Mouse (Mus musculus) adipose tissue, adult 10 weeks (tissue): ENCODE data around the gene Pramel5. TPM values are rescaled to one million over a fixed set of nuclear protein-coding genes. Genes with fewer than 3 reads are reported as not detected.

Source experiments
- polyA plus RNA-seq: library from polyadenylated mRNA; stranded (reverse); fragments of 350-450 nt; fragmentation: Illumina TruSeq; extraction: RNeasy Lipid Tissue Mini Kit (QIAGEN cat#74804); gene quantifications from one replicate; pipeline ENCODE4 v1.2.3, GENCODE M21; 2014; ENCODE audit warnings: low read depth, low replicate concordance

The Pramel5 gene
- not detected for polyA plus RNA-seq

DNA sequence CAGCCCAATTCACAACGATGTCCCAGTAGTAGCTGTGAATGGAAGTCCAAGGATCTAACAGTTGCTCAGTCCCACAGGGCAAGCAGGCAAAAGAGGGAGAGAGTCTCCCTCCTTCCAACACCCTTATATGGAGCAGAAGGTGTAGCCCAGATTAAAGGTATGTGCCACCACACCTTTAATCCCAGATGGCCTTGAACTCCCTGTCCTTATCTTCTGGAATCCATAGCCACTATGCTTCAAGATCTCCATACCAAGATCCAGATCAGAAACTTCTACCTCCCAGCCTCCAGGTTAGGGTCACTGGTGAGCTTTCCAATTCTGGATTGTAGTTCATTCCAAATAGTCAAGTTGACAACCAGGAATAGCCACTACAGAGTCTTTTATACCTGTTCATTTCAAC, at the start of gene Pramel5:
TSS of gene Pramel5 (minus strand) at position 101 of the 400 bp plus-strand sequence.

GRCm38 (mm10) chr4:144329949-144330348, 49.7 kb upstream of the Pramel5 start, which contains the start of gene Gm13128:
TSS of gene Gm13128 (plus strand) at chr4:144330249.

Other genes with a start within 250 kb of the Pramel5 start
- not detected for gene Pramel4, start 221.4 kb downstream of the Pramel5 start, polyA plus RNA-seq
- gene Gm13102, start 174.0 kb downstream of the Pramel5 start, polyA plus RNA-seq, result not detected
- not detected for gene Oog3, start 117.8 kb downstream of the Pramel5 start, polyA plus RNA-seq
- not detected for gene Oog2, start 89.8 kb downstream of the Pramel5 start, polyA plus RNA-seq
- gene C87977, start 67.2 kb downstream of the Pramel5 start, polyA plus RNA-seq, result not detected
- not detected for gene Gm13128, start 49.8 kb upstream of the Pramel5 start, polyA plus RNA-seq
- gene Gm13119, start 77.5 kb upstream of the Pramel5 start, polyA plus RNA-seq, result not detected
- gene Pramef20, start 97.4 kb upstream of the Pramel5 start, polyA plus RNA-seq, result not detected
- gene Pramef12, start 128.0 kb upstream of the Pramel5 start, polyA plus RNA-seq, result 7.7 TPM
- 1.5 TPM for gene 1700012P22Rik, start 158.3 kb upstream of the Pramel5 start, polyA plus RNA-seq
- not detected for gene Gm9944, start 172.8 kb upstream of the Pramel5 start, polyA plus RNA-seq
- gene Aadacl3, start 183.3 kb upstream of the Pramel5 start, polyA plus RNA-seq, result not detected
- gene 9430007A20Rik, start 239.3 kb upstream of the Pramel5 start, polyA plus RNA-seq, result not detected